Mouse (Mus musculus) natural killer cell, adult 2 months (primary cell): ENCODE data around the gene Wdr47.
"Not testable (repeated sequence)": the region's sequence is repeated elsewhere in the genome, so short reads cannot be mapped to it uniquely, and the experiment has no call there.

Source experiments
- DNase-seq, 2 experiments: peaks; one replicate each; pipeline ENCODE4 v3.0.0; 2022; ENCODE audit warnings: low spot score in 2 of 2

Gene Wdr47

GRCm38 (mm10) chr3:108590786-108591529 lies at the start of gene Wdr47:
Wdr47 (plus strand) TSS chr3:108591279.
- peak; percentile 91 to 96 for DNase-seq

- DNase-seq = no peak
These were observed 48.8 kb upstream of the Wdr47 start for GRCm38 (mm10) chr3:108542299-108542698.

GRCm38 (mm10) chr3:108554111-108554561 lies 36.9 kb upstream of the Wdr47 start:
- no peak for DNase-seq

DNA sequence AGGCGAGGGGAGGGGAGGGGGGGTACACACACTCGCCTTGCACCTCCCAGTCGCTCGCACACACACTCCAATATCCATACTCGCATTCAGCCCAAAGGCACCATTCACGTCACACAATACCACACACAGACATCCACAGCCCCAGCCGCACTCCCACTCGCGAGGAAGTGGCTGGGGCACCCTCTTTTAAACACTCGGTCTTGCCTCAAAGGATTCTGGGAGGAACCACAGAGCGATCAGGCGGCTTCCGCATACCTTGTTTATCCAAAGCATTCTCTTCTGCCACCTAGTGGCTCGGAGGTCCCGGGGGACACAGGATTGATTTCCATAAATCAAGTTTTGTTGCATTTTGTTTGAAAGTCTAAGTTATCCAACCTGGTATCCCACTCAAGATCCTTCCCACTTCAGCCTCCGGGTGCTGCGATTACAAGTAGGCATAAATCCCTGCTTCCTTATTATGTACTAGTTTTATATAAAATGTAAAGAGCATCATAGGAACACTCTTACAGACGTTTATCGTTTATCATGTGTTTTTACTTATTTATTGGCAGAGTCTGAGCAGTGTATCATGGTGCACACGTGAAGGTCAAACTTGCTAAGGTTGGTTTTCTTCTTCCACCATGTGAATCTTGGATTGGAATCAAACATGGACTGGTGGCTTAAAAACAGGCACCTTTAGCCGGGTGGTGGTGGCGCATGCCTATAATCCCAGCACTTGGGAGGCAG lies 36.3 kb upstream of the Wdr47 start:
- DNase-seq = peak; percentile 94 to 95

- DNase-seq = no peak
These were observed 33.2 kb upstream of the Wdr47 start for GRCm38 (mm10) chr3:108557888-108558287.

DNA sequence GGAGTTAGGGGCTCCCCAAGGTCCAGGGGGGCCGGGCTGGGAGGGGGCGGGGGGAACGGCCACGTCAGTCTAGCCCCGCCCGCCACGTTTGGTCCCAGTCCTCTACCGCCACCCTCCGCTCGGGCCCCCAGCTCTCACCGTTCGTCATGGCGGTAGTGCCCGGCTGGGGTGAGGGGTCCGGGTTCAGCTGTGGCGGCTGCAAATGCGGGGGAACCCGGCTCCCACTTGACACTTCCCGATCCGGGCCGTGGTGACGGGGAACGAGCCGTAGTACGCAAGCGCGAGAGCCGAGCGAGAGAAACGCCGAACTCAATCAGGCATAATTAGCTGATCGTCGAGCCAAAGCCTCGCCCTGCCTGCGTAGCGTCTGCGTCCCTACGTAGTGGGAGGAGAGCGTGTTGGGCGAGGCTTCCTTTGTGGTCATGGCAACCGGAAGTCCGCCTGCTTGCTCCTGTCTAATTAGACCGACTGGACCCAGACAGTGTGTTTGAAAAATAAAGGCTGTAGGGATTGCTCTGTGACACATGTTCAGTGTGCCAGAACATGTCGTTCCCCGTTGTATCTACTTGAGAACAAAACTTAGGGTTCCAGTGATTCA lies 28.8 kb upstream of the Wdr47 start, which contains the start of gene Tmem167b:
Gene Tmem167b, minus strand, starts transcription at position 334 of the 598 bp plus-strand sequence.
- peak; percentile 96 to 97 for DNase-seq

- peak in 1 of 2 experiments; percentile 26 for DNase-seq
These were observed 28.3 kb upstream of the Wdr47 start for GRCm38 (mm10) chr3:108562777-108563271.

DNA sequence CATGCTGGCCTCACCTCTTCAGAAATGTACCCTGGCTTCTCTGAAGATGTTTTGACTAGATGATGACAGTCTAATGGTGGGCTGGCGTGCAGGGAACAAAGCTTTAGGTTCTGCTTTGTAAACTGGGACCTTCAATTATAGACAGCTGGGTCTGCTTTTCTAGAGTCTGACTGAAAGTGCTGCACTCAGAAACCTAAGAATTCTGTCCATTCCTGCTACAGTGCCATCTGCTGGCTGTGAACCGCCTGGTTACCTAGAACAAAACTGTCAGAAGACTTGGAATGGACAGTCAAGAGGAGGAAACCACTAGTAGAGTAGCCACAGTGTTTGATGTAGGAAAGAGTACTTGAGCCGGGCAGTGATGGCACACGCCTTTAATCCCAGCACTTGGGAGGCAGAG lies 27.8 kb upstream of the Wdr47 start:
- peak; percentile 80 to 84 for DNase-seq

- DNase-seq = no peak
These were observed 22.8 kb upstream of the Wdr47 start for GRCm38 (mm10) chr3:108567990-108568877.

GRCm38 (mm10) chr3:108569636-108570035 lies 21.4 kb upstream of the Wdr47 start:
- DNase-seq = not testable (repeated sequence)

GRCm38 (mm10) chr3:108570813-108571212 lies 20.3 kb upstream of the Wdr47 start:
- DNase-seq = no peak

GRCm38 (mm10) chr3:108571443-108572294 lies 19.4 kb upstream of the Wdr47 start, which contains the start of gene Taf13:
Taf13 (plus strand) TSS chr3:108571698.
- DNase-seq = peak; percentile 94 to 96

GRCm38 (mm10) chr3:108572309-108573010 lies 18.6 kb upstream of the Wdr47 start:
- DNase-seq = no peak

DNA sequence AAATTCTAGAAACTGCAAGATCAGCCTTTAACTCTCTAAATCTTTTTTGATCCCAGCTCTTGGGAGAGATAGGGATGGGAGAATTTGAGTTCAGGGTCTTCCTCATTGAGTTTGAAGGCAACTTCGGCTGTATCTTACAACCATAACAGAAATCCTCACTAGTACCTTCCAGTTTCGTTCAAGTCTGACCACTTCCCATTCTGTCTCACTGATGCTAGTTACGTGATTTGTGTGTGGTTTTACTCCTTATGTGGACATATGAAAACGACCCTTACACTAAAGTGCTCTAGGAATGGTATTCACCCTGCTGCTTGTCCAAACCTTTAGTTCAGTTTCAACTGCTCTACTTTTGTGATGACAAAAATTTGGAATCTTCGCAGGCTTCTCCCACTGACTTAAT lies 17.1 kb upstream of the Wdr47 start:
- DNase-seq = no peak

GRCm38 (mm10) chr3:108584580-108584979 lies 6.5 kb upstream of the Wdr47 start:
- no peak for DNase-seq

GRCm38 (mm10) chr3:108588446-108588845 lies 2.6 kb upstream of the Wdr47 start:
- DNase-seq = no peak

DNA sequence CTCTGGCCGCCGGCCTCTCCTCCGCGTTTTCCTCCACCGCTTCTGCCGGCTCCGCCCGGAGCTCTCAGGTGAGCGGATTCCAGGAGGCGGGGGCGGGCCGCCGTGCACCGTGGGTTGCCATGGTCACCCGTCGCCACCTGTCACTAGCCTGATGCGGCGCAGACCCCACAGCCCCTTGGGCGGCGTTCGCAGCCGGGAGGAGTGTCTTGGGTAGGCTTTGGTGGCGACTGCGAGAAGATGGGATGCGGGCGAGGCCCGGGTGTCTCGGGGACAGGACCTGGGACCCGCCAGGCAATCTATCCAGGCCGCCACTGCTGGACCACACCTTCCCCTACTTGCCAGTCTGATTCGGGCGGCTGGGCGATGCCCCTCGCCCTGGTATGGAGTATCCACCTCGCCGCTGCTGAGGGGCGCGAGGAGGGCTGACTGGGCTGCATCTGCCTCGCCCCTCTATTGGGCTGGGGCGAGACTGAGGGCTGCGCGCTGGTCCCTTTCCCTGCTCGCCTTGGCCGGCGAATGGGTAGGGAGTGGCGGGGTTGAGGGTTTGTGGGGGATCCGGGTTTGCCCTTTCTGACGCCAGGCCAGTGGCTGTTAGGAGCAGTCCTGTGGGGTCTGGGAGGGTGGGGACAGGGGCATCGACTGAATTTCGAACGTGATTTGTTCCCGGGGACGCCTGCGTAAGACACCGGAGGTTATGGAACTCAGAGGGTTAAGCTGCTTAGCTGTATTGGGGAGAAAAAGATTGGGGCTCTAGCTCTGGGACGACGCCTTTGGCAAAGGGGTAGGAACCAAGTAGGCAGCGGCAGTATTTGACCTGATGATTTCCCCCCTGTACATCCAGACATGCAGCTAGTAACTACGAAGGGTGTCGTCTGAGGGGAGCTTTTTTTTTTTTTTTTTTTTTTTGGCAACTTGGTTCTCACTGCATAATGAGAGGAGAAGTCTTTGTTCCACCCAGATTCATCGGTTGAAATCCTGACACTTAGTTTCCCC lies 747 bp downstream of the Wdr47 start:
- DNase-seq = no peak

GRCm38 (mm10) chr3:108608906-108609305 lies 17.8 kb downstream of the Wdr47 start:
- peak in 1 of 2 experiments; percentile 16 for DNase-seq
